17 mouse cellular contexts compared by ENCODE assay signal in the genomic region with DNA sequence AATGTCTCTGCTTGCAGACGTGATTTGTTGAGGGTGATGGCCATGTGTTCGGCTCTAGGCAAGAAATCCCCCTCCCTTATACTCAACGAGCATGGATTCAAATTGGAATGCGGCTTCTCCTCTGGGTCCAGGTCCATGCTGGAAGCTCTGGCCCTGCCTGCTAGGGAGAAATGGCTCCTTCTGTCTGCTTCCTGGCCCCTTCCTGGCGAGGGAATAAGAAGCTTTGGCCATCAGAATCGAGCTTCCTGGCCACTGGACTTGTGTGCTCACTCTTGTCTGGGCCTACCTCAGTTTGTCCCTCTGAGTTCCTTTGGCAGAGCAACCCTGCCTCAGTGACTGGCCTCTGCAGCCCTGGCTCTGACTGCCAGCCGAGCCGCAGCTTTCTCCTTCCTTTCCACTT. TPM values are rescaled to one million over a fixed set of nuclear protein-coding genes. Genes with fewer than 3 reads are reported as not detected.
DNase-seq lines count a peak whose midpoint lies in the region; ATAC-seq and TF ChIP-seq lines count a peak whose summit lies in the region.
"Had no signal": no experiment of that assay in that cellular context is flagged by ENCODE, and none has a peak within 500 bp of the region (broad histone marks: within the 10 kb centered on the region; RNA-seq: fewer than 3 reads in every experiment).

No protein-coding gene starts in this region.

- no peak for ATAC-seq in heart, postnatal 0 days (ENCODE audit: insufficient read depth, low read depth)
- no peak for ATAC-seq in stomach, postnatal 0 days (ENCODE audit: low FRiP score, low TSS enrichment)
- ATAC-seq: forebrain, embryonic 13.5 days; forebrain, embryonic 15.5 days; forebrain, postnatal 0 days had no signal

- WGBS in heart, postnatal 0 days, result 70% methylated on average over 8 of the region's 8 CpGs
- WGBS in small intestine, adult 2 months, result 84% methylated on average over 8 of the region's 8 CpGs
- WGBS in stomach, postnatal 0 days, result 79% methylated on average over 8 of the region's 8 CpGs

- no peak overlapping the region for H3K9ac ChIP-seq in heart, postnatal 0 days (replicated peaks; ENCODE audit: low read depth, low read length)
- H3K9ac ChIP-seq in stomach, postnatal 0 days (ENCODE audit: low read length), result no peak overlapping the region
- H3K9ac ChIP-seq: embryonic facial prominence, embryonic 12.5 days; forebrain, embryonic 13.5 days; forebrain, embryonic 15.5 days; forebrain, postnatal 0 days had no signal

- no peak overlapping the region for H3K4me3 ChIP-seq in heart, postnatal 0 days (ENCODE audit: low read depth, low read length)
- H3K4me3 ChIP-seq in small intestine, adult 2 months (ENCODE audit: low read depth, low read length), result no peak overlapping the region
- H3K4me3 ChIP-seq in stomach, postnatal 0 days (ENCODE audit: low read depth, low read length), result no peak overlapping the region
- H3K4me3 ChIP-seq: embryonic facial prominence, embryonic 10.5 days; embryonic facial prominence, embryonic 12.5 days; forebrain, embryonic 13.5 days; forebrain, embryonic 15.5 days had no signal

- no peak for TF ChIP-seq EP300 in heart, postnatal 0 days (IDR thresholded peaks at IDR 0.05; ENCODE audit: low read depth)
- no peak for TF ChIP-seq EP300 in stomach, postnatal 0 days (optimal IDR thresholded peaks at IDR 0.05)

- no peaks in the 10 kb centered on the region for H3K36me3 ChIP-seq in heart, postnatal 0 days (replicated peaks; ENCODE audit: control insufficient read depth, insufficient read depth, low read length)
- no peaks in the 10 kb centered on the region for H3K36me3 ChIP-seq in small intestine, adult 2 months (ENCODE audit: control insufficient read depth, insufficient read depth, low read length)
- H3K36me3 ChIP-seq in stomach, postnatal 0 days (ENCODE audit: control insufficient read depth, insufficient read depth, low read length), result no peaks in the 10 kb centered on the region
- H3K36me3 ChIP-seq: embryonic facial prominence, embryonic 10.5 days; embryonic facial prominence, embryonic 12.5 days; forebrain, embryonic 15.5 days had no signal

- peak; percentile 3 for DNase-seq in gastrocnemius, postnatal 25 days
- no peak for DNase-seq in gastrocnemius, postnatal 4 days (ENCODE audit: low spot score in 2 of 2)
- no peak for DNase-seq in heart, postnatal 0 days (ENCODE audit: low spot score)
- DNase-seq in heart, postnatal 4 days, result no peak
- DNase-seq in stomach, postnatal 0 days (ENCODE audit: low spot score), result no peak
- no peak for DNase-seq in c-Kit-positive CD71-positive TER-119-positive erythroid progenitor cells, embryonic 14.5 days (ENCODE audit: low spot score)
- DNase-seq: adrenal gland, adult 2 months; adrenal gland, postnatal 25 days; forebrain, postnatal 0 days had no signal

- no peaks in the 10 kb centered on the region; the same call in 1 of the 2 replicates for H3K27me3 ChIP-seq in heart, postnatal 0 days (ENCODE audit: control insufficient read depth, insufficient read depth, low read length)
- no peaks in the 10 kb centered on the region for H3K27me3 ChIP-seq in small intestine, adult 2 months (ENCODE audit: control insufficient read depth, insufficient read depth, low read length)
- no peaks in the 10 kb centered on the region for H3K27me3 ChIP-seq in stomach, postnatal 0 days (ENCODE audit: control insufficient read depth, insufficient read depth, low read length)
- H3K27me3 ChIP-seq: embryonic facial prominence, embryonic 12.5 days; forebrain, embryonic 13.5 days; forebrain, embryonic 15.5 days had no signal

- H3K4me1 ChIP-seq in heart, postnatal 0 days (ENCODE audit: control insufficient read depth, insufficient read depth), result peaks cover 20% of the 10 kb centered on the region
- peaks cover 49% of the 10 kb centered on the region for H3K4me1 ChIP-seq in small intestine, adult 2 months (ENCODE audit: control insufficient read depth, insufficient read depth, insufficient read length, low read length)
- H3K4me1 ChIP-seq in stomach, postnatal 0 days (replicated peaks; ENCODE audit: control insufficient read depth, insufficient read depth), result peaks cover 5% of the 10 kb centered on the region; the same call in 1 of the 2 replicates
- H3K4me1 ChIP-seq: embryonic facial prominence, embryonic 12.5 days; forebrain, embryonic 13.5 days had no signal

- H3K4me2 ChIP-seq in heart, postnatal 0 days (ENCODE audit: low read depth, low read length), result no peak overlapping the region
- no peak overlapping the region for H3K4me2 ChIP-seq in stomach, postnatal 0 days (replicated peaks; ENCODE audit: low read depth)
- H3K4me2 ChIP-seq: embryonic facial prominence, embryonic 12.5 days; forebrain, embryonic 13.5 days; forebrain, embryonic 15.5 days had no signal

- no peak for TF ChIP-seq POLR2A in small intestine, adult 2 months (IDR thresholded peaks at IDR 0.05; ENCODE audit: low read depth, low read length)

- no peak for TF ChIP-seq CTCF in heart, postnatal 0 days (IDR thresholded peaks at IDR 0.05; ENCODE audit: low read depth)
- TF ChIP-seq CTCF in small intestine, adult 2 months (IDR thresholded peaks at IDR 0.05; ENCODE audit: extremely low read depth, insufficient read length, insufficient replicate concordance, low read depth, low read length), result no peak
- TF ChIP-seq CTCF in stomach, postnatal 0 days (IDR thresholded peaks at IDR 0.05; ENCODE audit: low read depth), result no peak

- H3K9me3 ChIP-seq in heart, postnatal 0 days (replicated peaks; ENCODE audit: control insufficient read depth, low read length), result no peaks in the 10 kb centered on the region
- no peaks in the 10 kb centered on the region for H3K9me3 ChIP-seq in stomach, postnatal 0 days (ENCODE audit: control insufficient read depth, low read length)
- H3K9me3 ChIP-seq: embryonic facial prominence, embryonic 10.5 days; embryonic facial prominence, embryonic 12.5 days; forebrain, embryonic 13.5 days; forebrain, embryonic 15.5 days had no signal

- 0 out of 2 replicates have a peak overlapping the region, but pooled peaks have one; percentile 26 for H3K27ac ChIP-seq in heart, postnatal 0 days (ENCODE audit: low read depth)
- peak overlapping the region; percentile 90 for H3K27ac ChIP-seq in small intestine, adult 2 months (ENCODE audit: insufficient read depth, low read depth, low read length)
- H3K27ac ChIP-seq in stomach, postnatal 0 days (replicated peaks), result peak overlapping the region; percentile 67
- H3K27ac ChIP-seq: embryonic facial prominence, embryonic 10.5 days; embryonic facial prominence, embryonic 12.5 days; forebrain, embryonic 13.5 days; forebrain, embryonic 15.5 days had no signal

RNA-seq across cellular contexts. Expression of gene Cfap97d2, which starts 8.5 kb away (rescaled TPM):
- total RNA-seq in gastrocnemius, postnatal 25 days (2021), result not detected
- not detected for total RNA-seq in gastrocnemius, postnatal 4 days (2021)
- not detected in 2 replicates for total RNA-seq in heart, postnatal 0 days (2014; rRNA removed; ENCODE audit: low replicate concordance)
- 0.10 TPM in 1 of 2 replicates, not detected in the other for polyA plus RNA-seq in heart, postnatal 0 days (2015; fragmentation: Nextera tagmentation; extraction: Ambion mirVana)
- not detected for total RNA-seq in heart, postnatal 4 days (2021)
- polyA plus RNA-seq in small intestine, adult 2 months (2012; rRNA removed), result not detected in 2 replicates
- 0.13 and 0.17 TPM in 2 replicates for polyA plus RNA-seq in stomach, postnatal 0 days (2015; fragmentation: Nextera tagmentation; extraction: Ambion mirVana)
- total RNA-seq: adrenal gland, adult 2 months; adrenal gland, postnatal 25 days; ES-E14; MEL had no signal
- polyA plus RNA-seq: C2C12 had no signal

RNA-seq across cellular contexts. Expression of gene Rasa3, which starts 19.8 kb away (rescaled TPM):
- total RNA-seq in gastrocnemius, postnatal 25 days (2021), result 1 to 10 TPM; 8.4 to 9.4 TPM
- total RNA-seq in gastrocnemius, postnatal 4 days (2021), result 10 to 100 TPM; 41.5 to 43.1 TPM
- total RNA-seq in heart, postnatal 0 days (2014; rRNA removed; ENCODE audit: low replicate concordance), result 27.7 and 29.9 TPM in 2 replicates
- 11.8 and 13.2 TPM in 2 replicates for polyA plus RNA-seq in heart, postnatal 0 days (2015; fragmentation: Nextera tagmentation; extraction: Ambion mirVana)
- total RNA-seq in heart, postnatal 4 days (2021), result 10 to 100 TPM; 27.4 to 31.1 TPM
- polyA plus RNA-seq in small intestine, adult 2 months (2012; rRNA removed), result 8.5 and 13.1 TPM in 2 replicates
- 12.0 and 12.4 TPM in 2 replicates for polyA plus RNA-seq in stomach, postnatal 0 days (2015; fragmentation: Nextera tagmentation; extraction: Ambion mirVana)

Comparison
In these comparisons a context has a peak if more than half of its experiments do, and no peak if none do; other contexts are left out.
1. H3K27ac ChIP-seq: peak in every context shown above with its lines; median percentile 90 in small intestine, adult 2 months; 67 in stomach, postnatal 0 days; 26 in heart, postnatal 0 days.